12 mouse cellular contexts compared by ENCODE assay signal in the genomic region with DNA sequence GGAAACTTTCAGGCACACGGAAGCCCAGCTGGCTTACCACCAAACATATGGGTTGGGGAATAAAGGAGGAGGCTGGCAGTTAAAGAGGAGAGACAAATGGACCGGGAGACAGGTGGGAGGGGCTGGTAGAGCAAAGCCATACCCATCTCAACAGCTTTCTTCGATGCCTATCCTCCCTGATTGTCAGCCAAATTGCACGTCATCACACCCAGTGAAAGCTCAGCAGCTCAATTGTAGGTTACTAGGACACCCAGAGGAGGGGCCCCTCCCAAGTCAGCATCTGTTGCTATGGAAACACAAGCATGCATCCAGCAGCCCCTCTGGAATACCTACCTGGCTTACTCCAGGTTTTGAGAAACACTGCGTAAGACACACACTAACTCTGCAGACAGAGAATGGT.
DNase-seq lines count a peak whose midpoint lies in the region; ATAC-seq lines count a peak whose summit lies in the region.
"Had no signal": no experiment of that assay in that cellular context is flagged by ENCODE, and none has a peak within 500 bp of the region (broad histone marks: within the 10 kb centered on the region; RNA-seq: fewer than 3 reads in every experiment).

No protein-coding gene starts in this region.

- peak; percentile 37 to 41 for DNase-seq in left cerebral cortex, adult 18-20 months (ENCODE audit: low spot score in 2 of 2)
- no peak for DNase-seq in left cerebral cortex, adult 11 months (ENCODE audit: low spot score)
- peak; percentile 43 to 72 for DNase-seq in frontal cortex, adult 2 months (ENCODE audit: extremely low spot score in 1 of 2, low spot score in 1 of 2)
- peak; percentile 40 to 45 for DNase-seq in layer of hippocampus, postnatal 36 days
- peak; percentile 51 to 61 for DNase-seq in right cerebral cortex, adult 2 months (ENCODE audit: low spot score in 2 of 2)
- DNase-seq in gastrocnemius, postnatal 14 days, result no peak
- DNase-seq in heart, adult 8-10 months (ENCODE audit: low spot score), result no peak
- DNase-seq: gastrocnemius, adult 2 months; kidney, adult 2 months; lung, adult 2 months; spleen, adult 18-20 months had no signal

- intact Hi-C loops in gastrocnemius, postnatal 14 days (cut with DNase I; ENCODE audit: low total_unique reads), result no loop called here

- no peak for ATAC-seq in megakaryocyte, adult 5-6 weeks (ENCODE audit: poor library complexity, severe bottlenecking)

Comparison
In these comparisons a context has a peak if more than half of its experiments do, and no peak if none do; other contexts are left out.
1. DNase-seq: peak in left cerebral cortex, adult 18-20 months (2 of 2), frontal cortex, adult 2 months (2 of 2), layer of hippocampus, postnatal 36 days (2 of 2) and right cerebral cortex, adult 2 months (2 of 2); none in left cerebral cortex, adult 11 months (single experiment), gastrocnemius, postnatal 14 days (single experiment) and heart, adult 8-10 months (single experiment).